Mouse (Mus musculus) common myeloid progenitor, adult 5-6 weeks (primary cell): ENCODE results near the gene Cep63. TPM values are rescaled to one million over a fixed set of nuclear protein-coding genes. Genes with fewer than 3 reads are reported as not detected.

Source experiments
- ATAC-seq: replicated peaks from 2 replicates; pipeline ENCODE4 v1.8.0; 2016; ENCODE audit warnings: low read depth, mild to moderate bottlenecking, moderate TSS enrichment, inconsistent platforms; ENCODE audit not compliant: poor library complexity, severe bottlenecking
- total RNA-seq: library from RNA; stranded (forward); fragments of 200-1000, 187-1606 nt; gene quantifications from 2 replicates; pipeline ENCODE4 v1.2.3, GENCODE M21; 2017

The Cep63 gene
- total RNA-seq, 1 experiment from 2014 or later = 34.8 TPM

GRCm38 (mm10) chr9:102581921-102582469 lies 44.3 kb downstream of the Cep63 start:
- no peak for ATAC-seq

- peak; percentile 78 for ATAC-seq
Observed at GRCm38 (mm10) chr9:102577480-102577879, 48.9 kb downstream of the Cep63 start.

GRCm38 (mm10) chr9:102572888-102573287 lies 53.4 kb downstream of the Cep63 start:
- ATAC-seq = no peak

GRCm38 (mm10) chr9:102558463-102558862 lies 67.9 kb downstream of the Cep63 start:
- ATAC-seq = no peak

- no peak for ATAC-seq
Observed at GRCm38 (mm10) chr9:102553781-102554180, 72.6 kb downstream of the Cep63 start.

- no peak for ATAC-seq
Observed at GRCm38 (mm10) chr9:102551771-102552170, 74.6 kb downstream of the Cep63 start.

- ATAC-seq = no peak
Observed at GRCm38 (mm10) chr9:102549211-102549610, 77.1 kb downstream of the Cep63 start.

GRCm38 (mm10) chr9:102547028-102547354 lies 79.3 kb downstream of the Cep63 start:
- no peak for ATAC-seq

- ATAC-seq = no peak
Observed at GRCm38 (mm10) chr9:102546256-102547027, 79.9 kb downstream of the Cep63 start.

GRCm38 (mm10) chr9:102545406-102546255 lies 80.7 kb downstream of the Cep63 start:
- ATAC-seq = no peak

GRCm38 (mm10) chr9:102544773-102545366 lies 81.5 kb downstream of the Cep63 start:
- ATAC-seq = peak; percentile 62

GRCm38 (mm10) chr9:102544116-102544772 lies 82.1 kb downstream of the Cep63 start:
- ATAC-seq = no peak

GRCm38 (mm10) chr9:102543761-102544115 lies 82.6 kb downstream of the Cep63 start:
- no peak for ATAC-seq

- ATAC-seq = peak; percentile 20; the same call in 1 of the 2 replicates
Observed at GRCm38 (mm10) chr9:102542540-102542939, 83.8 kb downstream of the Cep63 start.

GRCm38 (mm10) chr9:102541666-102542065 lies 84.7 kb downstream of the Cep63 start:
- ATAC-seq = peak; percentile 48

- ATAC-seq = peak; percentile 75
Observed at GRCm38 (mm10) chr9:102539699-102540098, 86.6 kb downstream of the Cep63 start.

GRCm38 (mm10) chr9:102536968-102537367 lies 89.4 kb downstream of the Cep63 start:
- ATAC-seq = no peak
